Mouse (Mus musculus) neutrophil, adult 5-6 weeks (primary cell): Measurements from ENCODE around the gene Vmn1r72. TPM values are rescaled to one million over a fixed set of nuclear protein-coding genes. Genes with fewer than 3 reads are reported as not detected.
"Not testable (repeated sequence)": the region's sequence is repeated elsewhere in the genome, so short reads cannot be mapped to it uniquely, and the experiment has no call there.

ENCODE experiments used
- ATAC-seq: fragments of 151-379, 151-347 bp; 2 replicates; pipeline ENCODE4 v1.8.0; 2017; ENCODE audit warnings: mild to moderate bottlenecking, moderate TSS enrichment; ENCODE audit not compliant: insufficient number of reproducible peaks, poor library complexity, low FRiP score, severe bottlenecking; ENCODE audit errors: extremely low read depth
- total RNA-seq: library from RNA; stranded (forward); fragments of 200-1000 nt; gene quantifications from 2 replicates; pipeline ENCODE4 v1.2.3, GENCODE M21; 2017

The Vmn1r72 gene
- 0.12 TPM in 1 of 2 replicates, not detected in the other for total RNA-seq

DNA sequence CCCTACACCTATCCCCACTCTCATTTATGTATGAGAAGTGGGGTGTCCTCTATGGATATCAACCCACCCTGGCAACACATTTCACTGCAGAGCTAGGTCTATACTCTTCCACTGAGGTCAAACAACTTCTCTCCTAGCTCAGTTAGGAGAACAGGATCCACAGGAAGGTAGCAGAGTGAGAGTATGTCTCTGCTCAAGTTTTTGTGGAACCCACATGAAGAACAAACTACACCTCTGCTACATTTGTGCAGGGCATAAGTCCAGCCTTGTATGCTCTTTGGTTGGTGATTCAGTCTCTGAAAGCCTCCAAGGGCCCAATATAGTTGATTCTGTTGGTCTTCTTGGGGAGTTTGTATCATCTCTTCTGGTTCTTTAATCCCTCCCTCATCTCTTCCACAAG, at the start of gene Vmn1r72:
Vmn1r72 (minus strand) TSS at position 101 of the 400 bp plus-strand sequence.
- not testable (repeated sequence) for ATAC-seq

DNA sequence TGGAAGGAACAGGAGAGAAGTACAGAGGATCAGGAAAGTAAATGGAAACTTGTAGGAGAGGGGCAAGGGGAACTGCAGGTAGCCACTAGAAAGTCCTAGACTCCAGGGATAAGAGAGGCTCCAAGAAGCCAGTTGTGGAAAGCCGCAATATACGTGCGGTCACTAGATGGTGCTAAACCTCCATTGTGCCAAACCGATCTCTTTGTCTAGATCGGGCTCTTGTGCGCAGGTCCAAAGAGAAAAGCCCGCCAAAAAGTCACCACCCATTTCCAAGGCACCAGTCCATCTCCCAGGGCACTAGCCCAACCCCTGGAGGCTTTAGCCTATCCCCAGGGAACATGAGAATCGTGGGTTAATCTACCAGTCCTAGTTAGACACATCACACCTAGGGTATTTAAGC, 62.9 kb downstream of the Vmn1r72 start:
- not testable (repeated sequence) for ATAC-seq

Other genes starting within 250 kb of the Vmn1r72 start
- not detected in 2 replicates for gene Zscan4-ps2, start 165.8 kb downstream of the Vmn1r72 start, total RNA-seq
- gene Zscan4-ps3, start 70.8 kb downstream of the Vmn1r72 start, total RNA-seq: 0.37 TPM in 1 of 2 replicates, not detected in the other
- 0.12 TPM in 1 of 2 replicates, not detected in the other for gene Vmn1r73, start 50.1 kb upstream of the Vmn1r72 start, total RNA-seq
- gene Vmn1r74, start 153.8 kb upstream of the Vmn1r72 start, total RNA-seq: 0.12 TPM in 1 of 2 replicates, not detected in the other
- gene Vmn1r75, start 194.5 kb upstream of the Vmn1r72 start, total RNA-seq: not detected in 2 replicates